Mouse (Mus musculus): ENCODE measurements around the gene Mybpc2. TPM values are rescaled to one million over a fixed set of nuclear protein-coding genes. Genes with fewer than 3 reads are reported as not detected.

The Mybpc2 gene
- total RNA-seq, 4 experiments from 2014 or later = 0.10 to 0.57 (median 0.14) TPM; not detected in 1

GRCm38 (mm10) chr7:44526414-44527154 lies 2.1 kb upstream of the Mybpc2 start:
- DNase-seq (ENCODE audit: low spot score in 2 of 2) = no peak

DNA sequence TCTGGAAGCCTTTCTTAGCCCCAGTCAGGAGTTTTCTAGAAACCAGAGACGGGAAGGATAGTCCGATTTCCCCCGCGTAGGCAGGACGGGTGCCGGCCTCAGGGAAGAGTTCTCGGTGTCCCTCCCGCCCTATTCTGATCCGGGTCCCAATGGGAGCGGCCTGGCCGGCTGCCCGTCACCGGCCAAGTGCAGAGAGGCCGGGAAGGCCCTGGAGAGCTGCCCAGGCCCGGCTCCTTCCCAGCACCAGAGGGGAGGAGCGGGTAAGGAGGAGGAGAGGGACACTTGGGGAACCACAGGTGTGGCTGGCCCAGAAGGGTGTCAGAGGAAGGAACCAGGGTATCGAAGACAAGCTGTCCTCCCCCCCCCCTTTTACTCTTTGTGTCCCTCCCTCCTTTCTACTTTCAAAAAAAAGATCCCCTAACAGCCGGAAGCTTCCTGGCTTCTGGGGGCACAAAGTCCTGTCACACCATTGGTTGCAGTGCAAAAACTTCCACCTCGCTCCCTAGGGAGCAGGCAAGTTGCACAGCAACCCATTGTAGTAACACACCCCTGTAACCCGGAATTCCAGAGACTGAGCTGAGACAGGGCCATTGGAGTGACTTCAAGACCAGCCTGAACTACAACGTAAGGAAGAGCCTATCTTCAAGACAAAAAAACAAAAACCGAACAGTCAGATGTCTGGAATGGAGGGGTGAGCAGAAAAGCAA lies 823 bp upstream of the Mybpc2 start:
- peak in 1 of 2 experiments; percentile 38 for DNase-seq (ENCODE audit: low spot score in 2 of 2)

GRCm38 (mm10) chr7:44523056-44523455 lies 1.4 kb downstream of the Mybpc2 start:
- no peak for DNase-seq (ENCODE audit: low spot score in 2 of 2)

- DNase-seq (ENCODE audit: low spot score in 2 of 2) = peak in 1 of 2 experiments; percentile 45
These were observed 2.7 kb downstream of the Mybpc2 start for GRCm38 (mm10) chr7:44521710-44522109.

- no peak for DNase-seq (ENCODE audit: low spot score in 2 of 2)
These were observed 3.5 kb downstream of the Mybpc2 start for GRCm38 (mm10) chr7:44520990-44521389.

- no peak for DNase-seq (ENCODE audit: low spot score in 2 of 2)
These were observed 5.1 kb downstream of the Mybpc2 start for GRCm38 (mm10) chr7:44519240-44519913.

DNA sequence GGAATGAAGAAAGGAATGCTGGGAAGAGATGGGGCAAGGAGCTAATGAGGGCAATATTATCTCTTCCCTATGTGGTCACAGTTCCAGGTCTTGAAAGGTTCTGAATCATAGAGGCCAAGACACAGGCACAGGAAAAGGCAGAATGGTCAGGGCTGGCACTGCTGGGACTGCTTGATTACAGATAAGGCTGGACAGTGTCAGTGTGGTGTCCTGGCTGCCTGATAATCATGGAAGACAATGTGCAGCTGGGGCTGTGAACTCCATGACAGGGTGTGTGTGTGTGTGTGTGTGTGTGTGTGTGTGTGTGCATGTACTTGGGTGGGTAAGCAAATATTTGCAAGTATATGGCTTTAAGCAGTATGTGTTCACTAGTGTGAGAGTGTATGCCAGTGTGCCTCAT lies 17.0 kb downstream of the Mybpc2 start:
- no peak for DNase-seq (ENCODE audit: low spot score in 2 of 2)

DNA sequence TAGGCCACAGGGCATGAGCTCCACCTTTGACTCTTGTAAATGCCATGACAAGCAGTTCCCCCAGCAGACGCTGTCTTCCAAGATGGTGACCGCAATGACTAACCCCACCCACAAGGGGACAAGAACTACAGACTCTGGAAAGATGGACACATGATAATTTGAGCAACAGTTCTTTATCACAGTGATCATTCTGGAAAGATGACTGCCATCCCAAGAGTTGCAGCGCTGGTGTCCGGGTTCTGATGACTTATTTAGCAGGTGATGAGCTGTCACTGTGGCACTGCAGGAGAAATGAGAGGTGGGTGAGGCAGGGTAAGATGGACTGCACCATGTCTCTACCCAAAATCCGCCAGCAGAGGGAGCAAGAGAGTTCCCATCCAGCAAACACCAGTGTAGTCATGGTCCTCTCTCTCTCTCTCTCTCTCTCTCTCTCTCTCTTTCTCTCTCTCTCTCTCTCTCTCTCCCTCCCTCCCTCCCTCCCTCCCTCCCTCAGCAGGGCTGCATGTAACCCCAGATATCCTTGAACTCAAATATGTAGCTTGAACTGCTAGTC lies 22.8 kb downstream of the Mybpc2 start:
- DNase-seq (ENCODE audit: low spot score in 2 of 2) = peak in 1 of 2 experiments; percentile 75

- DNase-seq (ENCODE audit: low spot score in 2 of 2) = no peak
These were observed 24.4 kb downstream of the Mybpc2 start for GRCm38 (mm10) chr7:44500046-44500445.

DNA sequence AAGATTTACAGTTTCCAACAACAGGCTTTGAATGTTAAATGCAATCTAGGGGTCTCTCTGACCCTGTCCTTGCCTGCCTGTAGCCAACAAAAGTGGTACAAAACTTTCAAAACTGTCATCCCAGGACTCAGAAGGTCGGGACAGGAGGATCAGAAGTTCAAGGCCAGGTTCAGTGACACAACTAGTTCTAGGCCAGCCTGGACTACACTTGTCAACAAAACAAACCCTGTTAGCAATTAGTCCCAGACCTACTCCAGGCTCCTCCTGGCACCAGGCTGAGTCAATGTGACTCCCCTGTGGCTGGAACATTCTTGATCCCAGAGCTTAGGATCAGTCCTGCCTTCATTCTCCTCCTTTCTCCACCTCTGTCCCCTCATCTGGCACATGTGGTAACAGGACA lies 25.5 kb downstream of the Mybpc2 start:
- no peak for DNase-seq (ENCODE audit: low spot score in 2 of 2)

- DNase-seq (ENCODE audit: low spot score in 2 of 2) = no peak
These were observed 26.9 kb downstream of the Mybpc2 start for GRCm38 (mm10) chr7:44497361-44498055.

DNA sequence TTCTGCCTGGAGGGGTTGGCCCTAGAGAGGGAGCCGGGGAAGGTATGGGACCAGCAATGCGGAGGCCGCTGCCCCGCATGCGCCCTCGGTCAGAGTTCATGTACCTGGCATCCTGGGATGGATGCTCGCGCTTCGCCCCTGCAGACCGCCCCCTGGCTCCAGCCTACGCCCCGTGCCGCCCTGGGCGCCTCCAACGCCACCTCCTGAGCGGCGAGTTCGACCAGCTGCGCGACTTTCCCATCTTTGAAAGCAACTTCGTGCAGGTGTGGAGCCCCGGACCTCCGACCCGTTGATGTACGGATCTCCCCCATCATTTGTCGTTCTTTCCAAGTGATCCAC lies 27.7 kb downstream of the Mybpc2 start:
- DNase-seq (ENCODE audit: low spot score in 2 of 2) = no peak

DNA sequence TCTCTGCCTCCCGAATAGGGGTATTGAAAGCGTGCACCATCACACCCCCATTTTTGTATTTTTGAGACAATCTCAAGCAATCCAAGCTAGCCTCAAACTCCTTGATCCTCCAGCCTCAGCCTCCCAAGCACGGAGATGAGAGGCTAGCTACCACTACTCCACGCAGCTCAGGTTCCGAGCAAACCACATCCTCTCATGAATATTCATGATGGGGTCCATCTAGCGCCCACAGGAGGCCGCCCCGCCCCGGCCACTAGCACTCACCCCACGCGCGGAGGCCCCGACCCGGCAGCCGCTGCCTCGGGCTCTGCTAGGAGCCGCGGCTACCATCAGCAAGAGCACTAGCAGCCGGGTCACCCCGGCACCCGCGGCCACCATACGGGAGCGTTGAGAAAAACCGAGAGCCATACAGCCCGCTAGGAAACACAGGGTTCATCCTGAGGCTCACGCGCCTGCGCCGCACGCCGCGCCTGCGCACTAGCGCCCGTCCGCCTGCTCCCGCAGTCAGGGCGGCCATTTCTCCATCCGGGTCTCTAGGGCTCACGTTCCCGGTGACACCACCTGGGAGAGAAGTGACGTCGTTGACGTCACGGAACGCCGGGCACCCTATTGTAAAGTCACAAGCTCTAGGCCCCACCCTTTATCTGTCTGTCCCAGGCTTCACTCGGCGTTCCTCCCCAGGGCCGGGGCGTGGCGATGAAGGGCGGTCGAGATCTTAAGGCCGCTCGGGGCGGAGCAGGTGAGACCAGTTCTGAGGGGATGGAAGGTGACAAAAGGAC lies 28.3 kb downstream of the Mybpc2 start, which contains the start of the genes Emc10 and Fam71e1:
TSS of gene Emc10 (minus strand) at position 538 of the 779 bp plus-strand sequence.
TSS of gene Fam71e1 (plus strand) at position 590 of the 779 bp plus-strand sequence.
- peak; percentile 98 for DNase-seq (ENCODE audit: low spot score in 2 of 2)

GRCm38 (mm10) chr7:44495086-44495485 lies 29.4 kb downstream of the Mybpc2 start:
- no peak for DNase-seq (ENCODE audit: low spot score in 2 of 2)

GRCm38 (mm10) chr7:44494681-44495080 lies 29.8 kb downstream of the Mybpc2 start:
- DNase-seq (ENCODE audit: low spot score in 2 of 2) = no peak

GRCm38 (mm10) chr7:44492166-44492826 lies 32.2 kb downstream of the Mybpc2 start:
- DNase-seq (ENCODE audit: low spot score in 2 of 2) = no peak

- no peak for DNase-seq (ENCODE audit: low spot score in 2 of 2)
These were observed 33.1 kb downstream of the Mybpc2 start for GRCm38 (mm10) chr7:44491391-44491790.

- DNase-seq (ENCODE audit: low spot score in 2 of 2) = no peak
These were observed 34.2 kb downstream of the Mybpc2 start for GRCm38 (mm10) chr7:44490281-44490680.

DNA sequence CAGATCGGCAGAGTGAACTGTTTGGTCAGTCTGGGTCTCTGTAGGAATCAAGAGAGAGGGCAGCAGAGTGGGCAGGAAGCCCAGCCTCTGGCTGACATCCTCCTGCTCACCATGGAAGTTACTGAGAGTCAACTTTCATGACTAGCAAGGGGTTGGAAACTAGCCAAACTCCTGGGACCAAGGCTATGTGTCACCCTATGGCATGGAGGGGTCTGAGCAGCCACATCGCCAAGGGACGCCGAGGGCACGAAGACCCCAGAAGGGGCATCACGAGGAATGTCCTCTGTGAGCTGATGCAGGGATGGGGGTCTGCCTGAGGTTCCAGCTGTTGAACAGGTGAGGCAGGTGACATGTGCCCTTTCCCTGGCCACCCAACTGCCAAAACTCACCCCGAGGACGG lies 35.9 kb downstream of the Mybpc2 start:
- DNase-seq (ENCODE audit: low spot score in 2 of 2) = no peak

GRCm38 (mm10) chr7:44487936-44488335 lies 36.5 kb downstream of the Mybpc2 start:
- DNase-seq (ENCODE audit: low spot score in 2 of 2) = no peak

Data from layer of hippocampus, adult 8-10 months (tissue).